22 mouse cellular contexts compared by ENCODE assay signal in genomic region chr1:70265920-70266505, GRCm38 (mm10).
DNase-seq lines count a peak whose midpoint lies in the region; ATAC-seq and TF ChIP-seq lines count a peak whose summit lies in the region.
"Had no signal": no experiment of that assay in that cellular context is flagged by ENCODE, and none has a peak within 500 bp of the region (broad histone marks: within the 10 kb centered on the region; RNA-seq: fewer than 3 reads in every experiment).

No protein-coding gene starts in this region.

- DNase-seq in frontal cortex, postnatal 14 days (ENCODE audit: low spot score in 2 of 2): no peak
- DNase-seq in neural tube, embryonic 11.5 days (ENCODE audit: low spot score): no peak
- no peak for DNase-seq in neural tube, embryonic 10.5 days (ENCODE audit: extremely low spot score, low spot score)
- peak; percentile 73 for DNase-seq in forebrain, embryonic 14.5 days (ENCODE audit: low spot score)
- peak; percentile 37 for DNase-seq in midbrain, postnatal 0 days (ENCODE audit: low spot score)
- DNase-seq in gastrocnemius, postnatal 14 days: no peak
- DNase-seq: adrenal gland, postnatal 25 days; cerebellum, adult 18-20 months; cerebellum, postnatal 25 days; layer of hippocampus, postnatal 36 days; lung, postnatal 4 days; right cerebral cortex, postnatal 14 days; thymus, adult 18-20 months; thymus, postnatal 4 days had no signal

- ATAC-seq in frontal cortex, adult (ENCODE audit: low TSS enrichment): peak; percentile 72; the same call in 1 of the 2 replicates
- ATAC-seq in neural tube, embryonic 11.5 days (ENCODE audit: insufficient read depth, low FRiP score, low TSS enrichment): 0 out of 2 replicates have a peak, but pooled peaks have one; percentile 31
- ATAC-seq in forebrain, embryonic 14.5 days: peak; percentile 88
- no peak for ATAC-seq in midbrain, postnatal 0 days (ENCODE audit: low FRiP score)
- ATAC-seq: intestine, postnatal 0 days had no signal

- H3K27ac ChIP-seq in neural tube, embryonic 11.5 days (ENCODE audit: low read depth, low read length): no peak overlapping the region
- H3K27ac ChIP-seq in forebrain, embryonic 14.5 days (ENCODE audit: low read depth, low read length): no peak overlapping the region
- no peak overlapping the region for H3K27ac ChIP-seq in midbrain, postnatal 0 days (ENCODE audit: low read depth, low read length)
- H3K27ac ChIP-seq: hindbrain, embryonic 15.5 days; kidney, postnatal 0 days; liver, embryonic 14.5 days; lung, embryonic 15.5 days; stomach, embryonic 15.5 days had no signal

- no peaks in the 10 kb centered on the region for H3K36me3 ChIP-seq in neural tube, embryonic 11.5 days (ENCODE audit: control insufficient read depth, insufficient read depth, low read length)
- H3K36me3 ChIP-seq in forebrain, embryonic 14.5 days (ENCODE audit: control insufficient read depth, insufficient read depth, low read length): no peaks in the 10 kb centered on the region
- H3K36me3 ChIP-seq in midbrain, postnatal 0 days (ENCODE audit: insufficient read depth, low read length): no peaks in the 10 kb centered on the region
- H3K36me3 ChIP-seq: hindbrain, embryonic 15.5 days; lung, embryonic 15.5 days; stomach, embryonic 15.5 days had no signal

- intact Hi-C loops in gastrocnemius, postnatal 14 days (cut with DNase I; ENCODE audit: low total_unique reads): no loop called here

- H3K27me3 ChIP-seq in neural tube, embryonic 11.5 days (ENCODE audit: control insufficient read depth, insufficient read depth, low read length): no peaks in the 10 kb centered on the region
- no peaks in the 10 kb centered on the region for H3K27me3 ChIP-seq in forebrain, embryonic 14.5 days (replicated peaks; ENCODE audit: control insufficient read depth, insufficient read depth, low read length)
- no peaks in the 10 kb centered on the region for H3K27me3 ChIP-seq in midbrain, postnatal 0 days (ENCODE audit: insufficient read depth, low read length)
- H3K27me3 ChIP-seq: CH12.LX; hindbrain, embryonic 15.5 days; lung, embryonic 15.5 days; stomach, embryonic 15.5 days had no signal

- H3K4me3 ChIP-seq in neural tube, embryonic 11.5 days (ENCODE audit: low read depth, low read length): no peak overlapping the region
- no peak overlapping the region for H3K4me3 ChIP-seq in forebrain, embryonic 14.5 days (ENCODE audit: low read depth, low read length)
- H3K4me3 ChIP-seq in midbrain, postnatal 0 days (ENCODE audit: low read depth, low read length): no peak overlapping the region
- H3K4me3 ChIP-seq: hindbrain, embryonic 15.5 days; lung, embryonic 15.5 days; stomach, embryonic 15.5 days had no signal

- H3K4me2 ChIP-seq in neural tube, embryonic 11.5 days (ENCODE audit: low read depth): no peak overlapping the region
- no peak overlapping the region for H3K4me2 ChIP-seq in forebrain, embryonic 14.5 days (ENCODE audit: low read length)
- no peak overlapping the region for H3K4me2 ChIP-seq in midbrain, postnatal 0 days (ENCODE audit: low read depth, low read length, poor library complexity, severe bottlenecking)
- H3K4me2 ChIP-seq: hindbrain, embryonic 15.5 days; lung, embryonic 15.5 days; stomach, embryonic 15.5 days had no signal

- no peak for TF ChIP-seq CTCF in midbrain, postnatal 0 days (IDR thresholded peaks at IDR 0.05)

- H3K4me1 ChIP-seq in neural tube, embryonic 11.5 days (ENCODE audit: control insufficient read depth, insufficient read depth, low read length): no peaks in the 10 kb centered on the region
- H3K4me1 ChIP-seq in forebrain, embryonic 14.5 days (ENCODE audit: control insufficient read depth, insufficient read depth, low read length): peaks cover 3% of the 10 kb centered on the region; the same call in 1 of the 2 replicates
- H3K4me1 ChIP-seq in midbrain, postnatal 0 days (ENCODE audit: insufficient read depth, low read length): no peaks in the 10 kb centered on the region
- H3K4me1 ChIP-seq: hindbrain, embryonic 15.5 days; lung, embryonic 15.5 days; stomach, embryonic 15.5 days had no signal

- no peaks in the 10 kb centered on the region for H3K9me3 ChIP-seq in neural tube, embryonic 11.5 days (ENCODE audit: control insufficient read depth, low read length)
- no peaks in the 10 kb centered on the region for H3K9me3 ChIP-seq in forebrain, embryonic 14.5 days (replicated peaks; ENCODE audit: control insufficient read depth, low read length)
- H3K9me3 ChIP-seq in midbrain, postnatal 0 days (ENCODE audit: low read length): no peaks in the 10 kb centered on the region
- H3K9me3 ChIP-seq: hindbrain, embryonic 15.5 days; lung, embryonic 15.5 days; stomach, embryonic 15.5 days had no signal

- H3K9ac ChIP-seq in neural tube, embryonic 11.5 days (ENCODE audit: low read length): no peak overlapping the region
- no peak overlapping the region for H3K9ac ChIP-seq in forebrain, embryonic 14.5 days (ENCODE audit: low read length)
- H3K9ac ChIP-seq in midbrain, postnatal 0 days (replicated peaks; ENCODE audit: low read length, poor library complexity, severe bottlenecking): no peak overlapping the region
- H3K9ac ChIP-seq: hindbrain, embryonic 15.5 days; liver, embryonic 14.5 days; lung, embryonic 15.5 days; stomach, embryonic 15.5 days had no signal

- 82% methylated on average over 5 of the region's 5 CpGs for WGBS in neural tube, embryonic 11.5 days
- 36% methylated on average over 5 of the region's 5 CpGs for WGBS in forebrain, embryonic 14.5 days
- 66% methylated on average over 5 of the region's 5 CpGs for WGBS in midbrain, postnatal 0 days

Comparison
In these comparisons a context has a peak if more than half of its experiments do, and no peak if none do; other contexts are left out.
1. DNase-seq: peak in forebrain, embryonic 14.5 days (single experiment) and midbrain, postnatal 0 days (single experiment); none in frontal cortex, postnatal 14 days (0 of 2), neural tube, embryonic 11.5 days (single experiment), neural tube, embryonic 10.5 days (single experiment) and gastrocnemius, postnatal 14 days (single experiment).